Mouse (Mus musculus) liver, embryonic 12.5 days (tissue): ENCODE measurements around the gene Sept3. TPM values are rescaled to one million over a fixed set of nuclear protein-coding genes. Genes with fewer than 3 reads are reported as not detected.

ENCODE experiments used
- ATAC-seq: fragments of 200-750 bp; cut with Nextera tagmentation; 2 replicates; pipeline ENCODE4 v1.8.0; 2017; ENCODE audit warnings: moderate number of reproducible peaks, mild to moderate bottlenecking, moderate library complexity
- H3K27ac ChIP-seq: fragments of 300-500 bp; sonication (generic); 2 replicates; pipeline ENCODE4 v1.5.1; 2016; ENCODE audit warnings: mild to moderate bottlenecking
- H3K27me3 ChIP-seq: fragments of 300-500 bp; sonication (generic); replicated peaks from 2 replicates; pipeline ENCODE4 v1.6.1; 2016; ENCODE audit warnings: mild to moderate bottlenecking, moderate library complexity
- H3K36me3 ChIP-seq: fragments of 300-500 bp; sonication (generic); 2 replicates; pipeline ENCODE4 v1.6.1; 2016; ENCODE audit warnings: mild to moderate bottlenecking, moderate library complexity
- H3K4me1 ChIP-seq: fragments of 300-500 bp; sonication (generic); 2 replicates; pipeline ENCODE4 v1.6.1; 2016
- H3K4me2 ChIP-seq: fragments of 300-500 bp; sonication (generic); 2 replicates; pipeline ENCODE4 v1.6.1; 2016; ENCODE audit warnings: mild to moderate bottlenecking, moderate library complexity
- H3K4me3 ChIP-seq: fragments of 300-500 bp; sonication (generic); 2 replicates; pipeline ENCODE4 v1.5.1; 2016; ENCODE audit warnings: mild to moderate bottlenecking, moderate library complexity
- H3K9ac ChIP-seq: fragments of 300-500 bp; sonication (generic); 2 replicates; pipeline ENCODE4 v1.6.1; 2016; ENCODE audit warnings: mild to moderate bottlenecking, moderate library complexity
- H3K9me3 ChIP-seq: fragments of 300-500 bp; sonication (generic); replicated peaks from 2 replicates; pipeline ENCODE4 v1.6.1; 2016; ENCODE audit warnings: mild to moderate bottlenecking, moderate library complexity
- WGBS: fragments of 180-500 bp; shearing (Covaris S2); methylation state at CpG from one replicate; pipeline ENCODE4 v1.1.7; 2016; ENCODE audit not compliant: insufficient replicate concordance; 5-methylcytosine and 5-hydroxymethylcytosine counted together
- polyA plus RNA-seq: library from polyadenylated mRNA; unstranded; fragments of >200 nt; fragmentation: Nextera tagmentation; extraction: Ambion mirVana; gene quantifications from 2 replicates; pipeline ENCODE4 v1.2.1, GENCODE M21; 2016

Sept3 gene
- polyA plus RNA-seq, 1 experiment from 2014 or later = 0.81 TPM

DNA sequence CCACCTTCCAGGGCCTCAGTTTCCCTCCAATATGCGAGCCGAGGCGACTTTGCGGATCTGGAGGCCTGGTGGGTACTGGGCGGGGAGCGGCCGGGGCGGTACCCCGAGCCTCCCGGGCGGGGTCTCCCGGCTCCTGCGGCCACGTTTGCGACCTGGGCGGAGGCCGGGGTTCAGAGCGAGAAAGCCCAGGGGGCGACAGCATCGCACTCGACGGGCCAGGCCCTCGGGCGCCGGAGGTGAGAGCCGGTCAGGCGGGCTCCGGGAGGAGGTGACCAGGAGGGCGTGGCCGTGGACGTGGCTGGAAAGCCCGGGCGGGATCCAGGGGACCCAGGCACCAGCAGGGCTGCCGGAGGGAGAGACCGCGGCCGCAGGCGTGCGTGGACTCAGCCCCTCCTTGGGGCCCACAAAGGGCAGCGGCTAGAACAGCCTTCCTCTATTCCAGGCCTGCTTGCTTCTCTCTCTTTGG, 66.4 kb downstream of the Sept3 start:
- peaks cover 80% of the 10 kb centered on the region for H3K4me1 ChIP-seq
- ATAC-seq = peak; percentile 45
- H3K36me3 ChIP-seq = peaks cover 38% of the 10 kb centered on the region
- H3K9ac ChIP-seq = peak overlapping the region; percentile 96
- WGBS = 0% methylated on average over 40 of the region's 40 CpGs
- peak overlapping the region; percentile 94 for H3K4me2 ChIP-seq
- H3K27me3 ChIP-seq = no peaks in the 10 kb centered on the region
- H3K27ac ChIP-seq = peak overlapping the region; percentile 100
- H3K9me3 ChIP-seq = no peaks in the 10 kb centered on the region
- peak overlapping the region; percentile 78 for H3K4me3 ChIP-seq

DNA sequence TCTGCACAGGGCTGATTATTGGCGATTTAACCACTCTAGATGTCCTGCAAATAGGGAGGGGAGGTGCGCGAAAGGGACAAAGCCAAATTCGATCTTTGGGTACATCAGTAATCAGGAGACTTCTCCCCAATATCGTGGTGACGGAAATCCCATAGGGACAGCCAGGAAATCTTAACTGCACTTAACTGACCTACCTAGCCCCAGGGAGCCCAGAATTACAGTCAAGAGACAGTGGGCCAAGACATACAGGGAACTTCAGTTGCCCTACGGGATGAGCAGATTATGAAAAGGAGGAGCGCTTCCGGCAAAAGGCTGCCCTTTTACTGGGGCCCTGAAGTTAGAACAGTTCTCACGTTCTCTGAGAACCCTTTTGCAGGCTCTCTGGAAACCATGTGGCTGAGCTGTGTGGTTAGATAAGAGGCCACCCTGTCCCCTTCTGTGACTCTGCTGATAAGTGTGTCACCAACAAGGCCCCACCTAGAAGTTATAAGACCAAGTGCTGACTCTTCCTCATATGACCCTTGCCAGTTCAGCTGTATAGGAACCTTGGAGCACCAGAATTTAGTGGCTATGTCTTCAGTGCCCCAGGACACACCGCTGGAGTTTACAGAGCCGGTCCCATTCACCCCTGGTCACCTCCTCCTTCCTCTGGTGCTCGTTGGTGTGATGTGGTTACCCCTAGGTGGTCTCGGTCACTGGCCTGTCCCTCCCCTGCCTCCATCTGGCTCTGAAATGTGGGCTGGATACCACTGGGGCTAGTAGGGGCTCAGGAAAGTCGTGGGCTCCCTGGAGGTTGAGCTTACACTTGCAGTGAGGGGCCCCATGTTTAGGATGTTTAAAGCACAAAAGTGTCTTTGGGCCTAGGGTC, 67.2 kb downstream of the Sept3 start:
- Histone ChIP-seq H3K27ac (peak overlapping the region; percentile 100), H3K4me3 (peak overlapping the region; percentile 78), H3K4me2 (peak overlapping the region; percentile 94), H3K9ac (peak overlapping the region; percentile 96), H3K27me3 (no peaks in the 10 kb centered on the region), H3K9me3 (no peaks in the 10 kb centered on the region), H3K36me3 (peaks cover 30% of the 10 kb centered on the region), H3K4me1 (peaks cover 76% of the 10 kb centered on the region)
- WGBS = 9% methylated on average over 15 of the region's 15 CpGs
- peak; percentile 70 for ATAC-seq

DNA sequence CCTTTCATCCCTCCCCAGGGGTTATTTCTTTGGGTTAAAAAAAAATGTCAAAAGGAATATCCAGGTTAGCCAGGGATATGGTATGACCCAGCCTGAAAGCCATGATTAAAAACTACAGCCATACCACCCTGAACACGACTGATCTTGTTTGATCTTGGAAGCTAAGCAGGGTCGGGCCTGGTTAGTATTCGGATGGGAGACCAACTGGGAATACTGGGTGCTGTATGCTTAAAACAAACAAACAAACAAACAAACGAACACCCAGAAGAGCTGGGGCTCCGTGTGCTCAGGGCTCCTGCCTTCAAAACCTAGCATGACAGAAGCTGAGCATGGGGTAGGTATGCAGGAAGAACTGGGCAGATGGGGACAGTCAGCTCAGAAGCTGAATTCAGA, 67.8 kb downstream of the Sept3 start:
- Histone ChIP-seq H3K36me3 (peaks cover 30% of the 10 kb centered on the region), H3K4me1 (peaks cover 76% of the 10 kb centered on the region), H3K9ac (peak overlapping the region; percentile 96), H3K27me3 (no peaks in the 10 kb centered on the region), H3K27ac (peak overlapping the region; percentile 100), H3K9me3 (no peaks in the 10 kb centered on the region), H3K4me2 (peak overlapping the region; percentile 94), H3K4me3 (peak overlapping the region; percentile 78)
- no peak for ATAC-seq
- WGBS = 33% methylated on average over 5 of the region's 5 CpGs

DNA sequence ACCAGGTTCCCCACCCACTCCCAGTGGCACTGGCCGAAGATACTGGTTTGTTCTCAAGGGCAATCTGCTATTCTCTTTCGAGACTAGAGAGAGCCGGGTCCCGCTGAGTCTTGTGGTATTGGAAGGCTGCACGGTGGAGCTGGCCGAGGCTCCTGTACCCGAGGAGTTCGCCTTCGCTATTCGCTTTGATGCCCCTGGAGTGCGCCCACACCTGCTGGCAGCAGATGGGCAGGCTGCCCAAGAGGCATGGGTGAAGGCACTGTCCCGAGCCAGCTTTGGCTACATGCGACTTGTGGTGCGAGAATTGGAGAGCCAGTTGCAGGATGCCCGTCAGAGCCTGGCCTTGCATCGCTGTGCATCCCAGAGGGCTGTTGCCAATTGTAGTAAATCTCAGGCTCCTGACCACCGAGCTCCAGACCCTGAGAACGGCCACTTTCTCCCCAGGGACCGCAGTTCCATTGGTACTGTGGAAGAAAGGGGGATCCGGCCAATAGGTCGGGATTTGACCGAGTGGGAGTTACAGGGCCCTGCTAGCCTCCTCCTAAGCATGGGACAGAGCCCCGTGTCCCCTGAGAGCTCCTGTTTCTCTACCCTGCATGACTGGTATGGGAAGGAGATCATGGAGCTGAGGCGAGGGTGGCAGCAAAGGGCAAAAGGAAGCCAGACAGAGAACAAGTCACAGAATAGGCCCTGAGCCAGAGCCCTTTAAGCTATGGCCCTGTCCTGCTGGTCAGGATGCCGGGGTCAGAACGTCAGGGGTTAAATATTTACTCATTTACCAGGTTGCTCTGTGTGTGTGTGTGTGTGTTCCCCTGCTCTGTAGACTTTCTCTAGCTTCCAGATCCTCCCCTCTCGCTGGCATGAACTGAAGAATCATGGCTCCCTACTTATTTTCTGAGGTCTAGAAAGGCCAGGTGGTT, 68.9 kb downstream of the Sept3 start:
- Histone ChIP-seq H3K4me1 (peaks cover 79% of the 10 kb centered on the region), H3K9me3 (no peaks in the 10 kb centered on the region), H3K9ac (peak overlapping the region; percentile 96), H3K4me2 (peak overlapping the region; percentile 94), H3K27me3 (no peaks in the 10 kb centered on the region), H3K27ac (peak overlapping the region; percentile 100), H3K4me3 (peak overlapping the region; percentile 78), H3K36me3 (peaks cover 41% of the 10 kb centered on the region)
- WGBS = 81% methylated on average over 27 of the region's 27 CpGs
- no peak for ATAC-seq

Other genes starting within 250 kb of the Sept3 start
- gene Desi1, start 241.0 kb upstream of the Sept3 start, polyA plus RNA-seq = 19.6 and 21.8 TPM in 2 replicates
- 232 and 235 TPM in 2 replicates for gene Snu13, start 227.3 kb upstream of the Sept3 start, polyA plus RNA-seq
- not detected in 2 replicates for gene 4930407I10Rik, start 215.7 kb upstream of the Sept3 start, polyA plus RNA-seq
- not detected in 2 replicates for gene Mei1, start 204.9 kb upstream of the Sept3 start, polyA plus RNA-seq
- 12.2 TPM in 2 replicates for gene Ccdc134, start 147.0 kb upstream of the Sept3 start, polyA plus RNA-seq
- 96.9 and 99.4 TPM in 2 replicates for gene Srebf2, start 127.7 kb upstream of the Sept3 start, polyA plus RNA-seq
- gene Shisa8, start 62.1 kb upstream of the Sept3 start, polyA plus RNA-seq = 0.31 and 0.37 TPM in 2 replicates
- 0.30 TPM in 2 replicates for gene Tnfrsf13c, start 50.5 kb upstream of the Sept3 start, polyA plus RNA-seq
- gene Cenpm, start 30.1 kb upstream of the Sept3 start, polyA plus RNA-seq = 48.3 and 51.2 TPM in 2 replicates
- not detected in 2 replicates for gene 1500009C09Rik, start 22.5 kb upstream of the Sept3 start, polyA plus RNA-seq
- 0.22 and 0.31 TPM in 2 replicates for gene Wbp2nl, start 24.1 kb downstream of the Sept3 start, polyA plus RNA-seq
- 36.5 and 40.8 TPM in 2 replicates for gene Naga, start 64.0 kb downstream of the Sept3 start, polyA plus RNA-seq
- 39.1 and 42.8 TPM in 2 replicates for gene Pheta2, start 64.0 kb downstream of the Sept3 start, polyA plus RNA-seq
- 193 and 196 TPM in 2 replicates for gene Smdt1, start 64.1 kb downstream of the Sept3 start, polyA plus RNA-seq
- 368 and 383 TPM in 2 replicates for gene Ndufa6, start 79.4 kb downstream of the Sept3 start, polyA plus RNA-seq
- gene Cyp2d22, start 105.4 kb downstream of the Sept3 start, polyA plus RNA-seq = 8.0 and 8.1 TPM in 2 replicates
- not detected in 2 replicates for gene Cyp2d11, start 119.1 kb downstream of the Sept3 start, polyA plus RNA-seq
- 10.1 and 11.2 TPM in 2 replicates for gene Cyp2d10, start 132.3 kb downstream of the Sept3 start, polyA plus RNA-seq
- 0.23 and 0.47 TPM in 2 replicates for gene Cyp2d9, start 158.5 kb downstream of the Sept3 start, polyA plus RNA-seq